Mouse (Mus musculus): ENCODE results near the gene Ppm1h. TPM values are rescaled to one million over a fixed set of nuclear protein-coding genes. Genes with fewer than 3 reads are reported as not detected.

The Ppm1h gene
- polyA plus RNA-seq, 1 experiment, result 0.13 TPM

DNA sequence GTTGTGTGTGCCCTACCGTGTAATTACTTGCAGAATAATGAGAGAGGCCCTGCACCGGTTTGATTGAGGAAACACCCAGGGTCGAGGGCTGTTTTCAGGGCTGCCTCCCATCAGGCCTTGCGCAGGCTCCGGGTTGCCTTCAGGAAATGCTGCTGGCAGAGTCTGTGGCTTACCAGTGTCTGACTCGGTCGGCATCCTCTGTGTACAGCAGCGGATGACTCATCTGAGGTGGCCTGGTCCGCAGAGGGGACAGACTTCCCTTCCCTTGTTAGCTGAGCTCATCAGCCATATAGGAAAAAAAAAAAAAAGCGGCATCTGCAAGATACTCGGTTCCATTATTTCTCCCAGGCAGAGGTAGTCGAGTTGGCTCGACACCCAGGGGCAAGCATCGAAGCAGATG lies 136.5 kb downstream of the Ppm1h start:
- no peaks in the 10 kb centered on the region for H3K27me3 ChIP-seq (ENCODE audit: control insufficient read depth, insufficient read depth, insufficient read length)
- H3K4me2 ChIP-seq (ENCODE audit: low read depth), result peak overlapping the region; percentile 59
- no peaks in the 10 kb centered on the region for H3K79me2 ChIP-seq (ENCODE audit: control insufficient read depth, insufficient read depth)
- H3K4me3 ChIP-seq, result no peak overlapping the region
- H3ac ChIP-seq (ENCODE audit: control insufficient read depth, insufficient read length), result no peak overlapping the region
- TF ChIP-seq POLR2AphosphoS2 (IDR thresholded peaks at IDR 0.05; ENCODE audit: insufficient read length, low read depth), result no peak
- TF ChIP-seq POLR2A (IDR thresholded peaks at IDR 0.05; ENCODE audit: insufficient read length, low read depth), result peak; percentile 23
- no peak for TF ChIP-seq MYOG (IDR thresholded peaks at IDR 0.05; ENCODE audit: control insufficient read depth in 1 of 3, insufficient read depth in 1 of 3, insufficient read length in 2 of 3, low read depth in 2 of 3)
- H3K36me3 ChIP-seq (ENCODE audit: control insufficient read depth, insufficient read depth), result no peaks in the 10 kb centered on the region

DNA sequence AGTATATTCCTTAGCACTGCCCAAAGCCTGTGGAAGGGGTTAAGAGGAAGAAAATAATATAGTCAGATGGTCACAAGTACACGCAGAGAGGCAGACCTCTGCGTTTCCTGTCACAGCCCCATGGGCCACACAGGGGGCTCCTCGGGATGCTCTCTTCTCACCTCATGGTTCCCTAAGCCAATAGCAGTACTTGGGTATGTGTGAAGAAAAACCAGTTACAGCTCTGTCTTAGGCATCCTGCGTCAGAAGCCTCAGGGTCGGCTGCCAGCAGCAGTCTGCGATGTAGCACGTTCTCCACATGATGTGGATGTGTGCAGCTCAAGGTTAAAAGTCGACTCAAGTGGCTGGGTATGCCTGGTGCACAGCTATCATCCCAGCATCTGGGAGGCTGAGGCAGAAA lies 139.2 kb downstream of the Ppm1h start:
- Histone ChIP-seq H3K27me3 (ENCODE audit: control insufficient read depth, insufficient read depth, insufficient read length) (no peaks in the 10 kb centered on the region), H3ac (ENCODE audit: control insufficient read depth, insufficient read length) (no peak overlapping the region), H3K79me2 (ENCODE audit: control insufficient read depth, insufficient read depth) (no peaks in the 10 kb centered on the region), H3K4me3 (no peak overlapping the region), H3K4me2 (ENCODE audit: low read depth) (no peak overlapping the region), H3K36me3 (ENCODE audit: control insufficient read depth, insufficient read depth) (no peaks in the 10 kb centered on the region)
- TF ChIP-seq POLR2A (IDR thresholded peaks at IDR 0.05; ENCODE audit: insufficient read length, low read depth), result no peak
- no peak for TF ChIP-seq MAX (IDR thresholded peaks at IDR 0.05; ENCODE audit: low read depth)
- no peak for TF ChIP-seq MYOG (IDR thresholded peaks at IDR 0.05; ENCODE audit: control insufficient read depth in 1 of 3, insufficient read depth in 1 of 3, insufficient read length in 2 of 3, low read depth in 2 of 3)
- no peak for TF ChIP-seq USF1 (IDR thresholded peaks at IDR 0.05; ENCODE audit: low read depth)
- TF ChIP-seq SRF (IDR thresholded peaks at IDR 0.05; ENCODE audit: control insufficient read depth, insufficient read length, low read depth), result no peak

DNA sequence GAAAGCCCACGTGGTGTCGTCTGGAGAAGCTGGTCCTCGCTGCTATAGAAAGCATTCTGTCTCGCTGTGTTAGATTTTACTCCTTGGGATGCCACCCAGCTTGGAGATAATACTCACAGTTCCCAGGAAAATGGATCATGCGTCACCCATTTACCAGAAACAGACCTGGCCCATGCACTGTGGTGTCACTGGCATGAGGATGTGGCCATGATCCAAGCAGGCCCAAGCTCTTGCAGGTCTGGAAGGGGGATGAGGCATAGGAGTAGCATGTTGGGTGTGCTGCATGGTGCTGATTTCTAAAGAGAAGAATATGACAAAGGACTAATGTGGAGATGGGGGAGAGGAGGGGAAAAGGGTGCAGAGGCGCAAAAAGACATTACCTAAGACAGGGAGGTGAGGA lies 141.2 kb downstream of the Ppm1h start:
- H3K4me3 ChIP-seq, result no peak overlapping the region
- H3K79me2 ChIP-seq (ENCODE audit: control insufficient read depth, insufficient read depth), result no peaks in the 10 kb centered on the region
- no peaks in the 10 kb centered on the region for H3K36me3 ChIP-seq (ENCODE audit: control insufficient read depth, insufficient read depth)
- no peak overlapping the region for H3ac ChIP-seq (ENCODE audit: control insufficient read depth, insufficient read length)
- no peak overlapping the region for H3K4me2 ChIP-seq (ENCODE audit: low read depth)
- H3K27me3 ChIP-seq (ENCODE audit: control insufficient read depth, insufficient read depth, insufficient read length), result no peaks in the 10 kb centered on the region
- TF ChIP-seq E2F4 (IDR thresholded peaks at IDR 0.05; ENCODE audit: insufficient read depth), result no peak
- no peak for TF ChIP-seq TCF3 (IDR thresholded peaks at IDR 0.05; ENCODE audit: insufficient read length, low read depth)

DNA sequence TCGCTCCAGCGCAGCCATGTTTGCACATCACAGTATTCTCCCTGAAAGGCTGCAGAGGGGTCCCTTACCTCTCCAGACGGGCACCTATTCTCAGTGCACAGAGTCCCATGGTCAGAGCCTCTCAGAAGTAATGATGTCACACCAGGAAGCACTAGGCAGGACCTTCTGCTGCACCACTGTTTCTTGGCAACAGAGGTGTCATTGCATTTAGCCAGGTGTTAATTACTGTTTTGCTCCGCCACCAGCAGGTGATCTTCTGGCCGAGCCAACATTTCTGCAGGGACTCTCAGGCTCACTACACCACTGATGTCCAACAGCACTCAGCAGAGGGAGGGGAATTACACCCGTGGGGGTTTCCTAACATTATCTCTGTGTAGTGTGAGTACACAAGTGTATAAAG lies 143.0 kb downstream of the Ppm1h start:
- TF ChIP-seq USF1 (IDR thresholded peaks at IDR 0.05; ENCODE audit: low read depth), result no peak
- no peak for TF ChIP-seq MYOD1 (IDR thresholded peaks at IDR 0.05; ENCODE audit: control insufficient read depth in 1 of 3, insufficient read length in 2 of 3, low read depth in 2 of 3)
- TF ChIP-seq MAX (IDR thresholded peaks at IDR 0.05; ENCODE audit: low read depth), result no peak
- TF ChIP-seq SRF (IDR thresholded peaks at IDR 0.05; ENCODE audit: control insufficient read depth, insufficient read length, low read depth), result no peak
- TF ChIP-seq TCF12 (IDR thresholded peaks at IDR 0.05; ENCODE audit: insufficient read depth, poor library complexity, severe bottlenecking), result no peak
- TF ChIP-seq POLR2AphosphoS2 (IDR thresholded peaks at IDR 0.05; ENCODE audit: insufficient read length, low read depth), result no peak
- no peak for TF ChIP-seq MYOG (IDR thresholded peaks at IDR 0.05; ENCODE audit: control insufficient read depth in 1 of 3, insufficient read depth in 1 of 3, insufficient read length in 2 of 3, low read depth in 2 of 3)
- no peak for TF ChIP-seq POLR2A (IDR thresholded peaks at IDR 0.05; ENCODE audit: insufficient read length, low read depth)
- TF ChIP-seq TCF3 (IDR thresholded peaks at IDR 0.05; ENCODE audit: insufficient read length, low read depth), result no peak
- TF ChIP-seq CEBPB (IDR thresholded peaks at IDR 0.05; ENCODE audit: insufficient read depth, poor library complexity, severe bottlenecking), result no peak
- TF ChIP-seq REST (IDR thresholded peaks at IDR 0.05; ENCODE audit: insufficient read depth, insufficient read length), result no peak
- no peak for TF ChIP-seq E2F4 (IDR thresholded peaks at IDR 0.05; ENCODE audit: insufficient read depth)
- Histone ChIP-seq H3ac (ENCODE audit: control insufficient read depth, insufficient read length) (no peak overlapping the region), H3K27me3 (ENCODE audit: control insufficient read depth, insufficient read depth, insufficient read length) (no peaks in the 10 kb centered on the region), H3K4me2 (ENCODE audit: low read depth) (no peak overlapping the region), H3K79me2 (ENCODE audit: control insufficient read depth, insufficient read depth) (no peaks in the 10 kb centered on the region), H3K4me3 (no peak overlapping the region), H3K36me3 (ENCODE audit: control insufficient read depth, insufficient read depth) (no peaks in the 10 kb centered on the region)

DNA sequence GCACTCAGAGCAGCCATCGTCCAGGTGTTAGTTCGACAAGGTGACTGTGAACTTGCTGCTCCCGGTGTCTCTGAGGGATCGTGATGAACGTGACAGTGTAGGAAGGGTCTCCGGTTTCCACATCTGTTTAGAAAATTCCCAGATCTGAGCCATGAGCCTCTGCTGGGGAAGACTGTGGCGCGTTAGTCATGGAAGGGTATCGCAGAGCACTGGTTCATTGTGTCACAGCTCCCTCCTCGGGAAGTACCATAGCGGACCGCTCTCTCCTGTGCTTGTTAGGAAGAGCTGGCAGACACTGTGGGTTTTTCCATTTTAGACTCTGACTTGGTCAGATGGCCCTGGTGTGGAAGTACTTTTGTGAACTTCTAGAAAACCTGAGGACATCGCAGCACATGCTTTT lies 145.1 kb downstream of the Ppm1h start:
- H3K4me2 ChIP-seq (ENCODE audit: low read depth), result no peak overlapping the region
- H3K27me3 ChIP-seq (ENCODE audit: control insufficient read depth, insufficient read depth, insufficient read length), result no peaks in the 10 kb centered on the region
- no peak for TF ChIP-seq SRF (IDR thresholded peaks at IDR 0.05; ENCODE audit: control insufficient read depth, insufficient read length, low read depth)
- H3ac ChIP-seq (ENCODE audit: control insufficient read depth, insufficient read length), result no peak overlapping the region
- no peaks in the 10 kb centered on the region for H3K79me2 ChIP-seq (ENCODE audit: control insufficient read depth, insufficient read depth)
- no peak overlapping the region for H3K4me3 ChIP-seq
- no peaks in the 10 kb centered on the region for H3K36me3 ChIP-seq (ENCODE audit: control insufficient read depth, insufficient read depth)

DNA sequence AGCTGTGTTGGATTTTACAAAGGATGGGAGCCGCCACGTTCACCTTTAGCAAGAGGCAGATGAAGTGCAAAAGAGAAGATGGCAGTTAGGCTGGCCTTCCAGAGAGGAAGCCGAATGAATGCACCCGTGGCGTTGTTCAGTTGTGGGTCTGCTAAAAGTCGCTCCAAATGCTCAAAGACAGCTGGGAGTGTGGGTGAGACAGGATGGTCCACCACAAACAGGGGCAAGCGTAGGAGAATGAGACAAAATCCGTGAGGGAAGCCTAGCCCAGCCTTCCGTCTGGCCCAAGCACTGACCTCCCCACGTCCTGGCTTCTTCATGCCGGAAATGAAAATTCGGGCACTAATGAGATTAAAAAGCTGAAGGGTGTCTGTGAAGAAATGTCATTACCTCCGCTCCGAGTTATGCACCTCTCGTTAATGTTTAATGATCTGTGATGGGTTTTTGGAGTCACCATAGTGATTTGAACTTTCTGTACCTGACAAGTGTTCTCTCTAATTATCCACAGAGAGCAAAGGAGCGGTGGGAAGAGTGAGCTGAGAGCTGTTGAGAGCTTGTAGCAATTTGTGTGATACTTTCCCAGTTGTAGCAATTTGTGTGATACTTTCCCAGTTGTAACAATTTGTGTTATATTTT lies 148.3 kb downstream of the Ppm1h start:
- no peak overlapping the region for H3K4me2 ChIP-seq (ENCODE audit: low read depth)
- H3ac ChIP-seq (ENCODE audit: control insufficient read depth, insufficient read length), result no peak overlapping the region
- TF ChIP-seq CEBPB (IDR thresholded peaks at IDR 0.05; ENCODE audit: insufficient read depth, poor library complexity, severe bottlenecking), result no peak
- no peak for TF ChIP-seq SRF (IDR thresholded peaks at IDR 0.05; ENCODE audit: control insufficient read depth, insufficient read length, low read depth)
- no peak for TF ChIP-seq POLR2AphosphoS2 (IDR thresholded peaks at IDR 0.05; ENCODE audit: insufficient read length, low read depth)
- TF ChIP-seq TCF12 (IDR thresholded peaks at IDR 0.05; ENCODE audit: insufficient read depth, poor library complexity, severe bottlenecking), result no peak
- no peak for TF ChIP-seq USF1 (IDR thresholded peaks at IDR 0.05; ENCODE audit: low read depth)
- no peak for TF ChIP-seq MAX (IDR thresholded peaks at IDR 0.05; ENCODE audit: low read depth)
- no peak for TF ChIP-seq MYOD1 (IDR thresholded peaks at IDR 0.05; ENCODE audit: control insufficient read depth in 1 of 3, insufficient read length in 2 of 3, low read depth in 2 of 3)
- TF ChIP-seq E2F4 (IDR thresholded peaks at IDR 0.05; ENCODE audit: insufficient read depth), result no peak
- no peaks in the 10 kb centered on the region for H3K79me2 ChIP-seq (ENCODE audit: control insufficient read depth, insufficient read depth)
- H3K27me3 ChIP-seq (ENCODE audit: control insufficient read depth, insufficient read depth, insufficient read length), result no peaks in the 10 kb centered on the region
- H3K36me3 ChIP-seq (ENCODE audit: control insufficient read depth, insufficient read depth), result no peaks in the 10 kb centered on the region
- H3K4me3 ChIP-seq, result no peak overlapping the region

Measured in myocyte (in vitro differentiated cells).